Mouse (Mus musculus) forebrain, embryonic 16.5 days (tissue): ENCODE results near the gene Dytn. TPM values are rescaled to one million over a fixed set of nuclear protein-coding genes. Genes with fewer than 3 reads are reported as not detected.

Source experiments
- ATAC-seq: fragments of 200-750 bp; cut with Nextera tagmentation; 2 replicates; pipeline ENCODE4 v1.8.0; 2017; ENCODE audit warnings: mild to moderate bottlenecking, moderate library complexity
- H3K27ac ChIP-seq: fragments of 300-500 bp; sonication (generic); 2 replicates; pipeline ENCODE4 v1.5.1; 2014; ENCODE audit warnings: low read length, control low read depth
- H3K27me3 ChIP-seq: fragments of 300-500 bp; sonication (generic); replicated peaks from 2 replicates; pipeline ENCODE4 v1.6.1; 2014; ENCODE audit warnings: low read length; ENCODE audit not compliant: control insufficient read depth, insufficient read depth
- H3K36me3 ChIP-seq: fragments of 300-500 bp; sonication (generic); 2 replicates; pipeline ENCODE4 v1.6.1; 2014; ENCODE audit not compliant: control insufficient read depth, insufficient read depth
- H3K4me1 ChIP-seq: fragments of 300-500 bp; sonication (generic); replicated peaks from 2 replicates; pipeline ENCODE4 v1.6.1; 2014; ENCODE audit warnings: low read length; ENCODE audit not compliant: control insufficient read depth, insufficient read depth
- H3K4me2 ChIP-seq: fragments of 300-500 bp; sonication (generic); 2 replicates; pipeline ENCODE4 v1.6.1; 2014; ENCODE audit warnings: mild to moderate bottlenecking, low read length, control low read depth
- H3K4me3 ChIP-seq: fragments of 300-500 bp; sonication (generic); replicated peaks from 2 replicates; pipeline ENCODE4 v1.5.1; 2014; ENCODE audit warnings: mild to moderate bottlenecking, low read length, control low read depth
- H3K9ac ChIP-seq: fragments of 300-500 bp; sonication (generic); replicated peaks from 2 replicates; pipeline ENCODE4 v1.6.1; 2014; ENCODE audit warnings: low read depth, low read length, control low read depth
- H3K9me3 ChIP-seq: fragments of 300-500 bp; sonication (generic); 2 replicates; pipeline ENCODE4 v1.6.1; 2016; ENCODE audit warnings: low read length; ENCODE audit not compliant: control insufficient read depth
- WGBS: fragments of 180-500 bp; shearing (Covaris S2); extraction: QIAGEN DNeasy Blood & Tissue Kit; methylation state at CpG from one replicate; pipeline ENCODE4 v1.1.7; 2014; 5-methylcytosine and 5-hydroxymethylcytosine counted together
- polyA plus RNA-seq: library from polyadenylated mRNA; unstranded; fragments of >200 nt; fragmentation: Nextera tagmentation; extraction: Ambion mirVana; gene quantifications from 2 replicates; pipeline ENCODE4 v1.2.1, GENCODE M21; 2015

Dytn gene
- polyA plus RNA-seq, 1 experiment from 2014 or later: not detected

- H3K9me3 ChIP-seq: no peaks in the 10 kb centered on the region
- peak overlapping the region; percentile 10; the same call in 1 of the 2 replicates for H3K4me3 ChIP-seq
- H3K27me3 ChIP-seq: no peaks in the 10 kb centered on the region
- 0 out of 2 replicates have a peak, but pooled peaks cover 5% of the 10 kb centered on the region for H3K4me1 ChIP-seq
- no peak for ATAC-seq
- no peaks in the 10 kb centered on the region for H3K36me3 ChIP-seq
- no peak overlapping the region for H3K27ac ChIP-seq
- 3% methylated on average over 11 of the region's 11 CpGs for WGBS
- H3K4me2 ChIP-seq: peak overlapping the region; percentile 34
- no peak overlapping the region for H3K9ac ChIP-seq
Observed at GRCm38 (mm10) chr1:63614594-63614993, 72.1 kb downstream of the Dytn start.

- Histone ChIP-seq H3K4me2 (no peak overlapping the region), H3K9me3 (no peaks in the 10 kb centered on the region), H3K4me3 (no peak overlapping the region), H3K9ac (no peak overlapping the region), H3K27me3 (no peaks in the 10 kb centered on the region), H3K36me3 (no peaks in the 10 kb centered on the region), H3K27ac (no peak overlapping the region), H3K4me1 (0 out of 2 replicates have a peak, but pooled peaks cover 5% of the 10 kb centered on the region)
- WGBS: 91% methylated on average over 4 of the region's 4 CpGs
- no peak for ATAC-seq
Observed at GRCm38 (mm10) chr1:63609613-63610012, 77.1 kb downstream of the Dytn start.

- Histone ChIP-seq H3K9ac (no peak overlapping the region), H3K9me3 (no peaks in the 10 kb centered on the region), H3K27me3 (no peaks in the 10 kb centered on the region), H3K4me2 (no peak overlapping the region), H3K4me1 (no peaks in the 10 kb centered on the region), H3K36me3 (no peaks in the 10 kb centered on the region), H3K4me3 (no peak overlapping the region), H3K27ac (no peak overlapping the region)
- ATAC-seq: no peak
- WGBS: 64% methylated on average over 3 of the region's 3 CpGs
Observed at GRCm38 (mm10) chr1:63603870-63604500, 82.7 kb downstream of the Dytn start.

- no peak overlapping the region for H3K27ac ChIP-seq
- no peak overlapping the region for H3K4me3 ChIP-seq
- 0 out of 2 replicates have a peak, but pooled peaks cover 3% of the 10 kb centered on the region for H3K9me3 ChIP-seq
- WGBS: 64% methylated on average over 7 of the region's 7 CpGs
- H3K4me2 ChIP-seq: no peak overlapping the region
- ATAC-seq: no peak
- H3K36me3 ChIP-seq: no peaks in the 10 kb centered on the region
- no peaks in the 10 kb centered on the region; the same call in 1 of the 2 replicates for H3K4me1 ChIP-seq
- H3K9ac ChIP-seq: no peak overlapping the region
- H3K27me3 ChIP-seq: no peaks in the 10 kb centered on the region
Observed at GRCm38 (mm10) chr1:63586869-63587268, 99.9 kb downstream of the Dytn start.

- peak; percentile 49 for ATAC-seq
- 60% methylated on average over 8 of the region's 8 CpGs for WGBS
- peak overlapping the region; percentile 43; the same call in 1 of the 2 replicates for H3K27ac ChIP-seq
Observed at GRCm38 (mm10) chr1:63579153-63579552, 107.6 kb downstream of the Dytn start.

GRCm38 (mm10) chr1:63576803-63577202 is 109.9 kb downstream of the Dytn start:
- H3K4me3 ChIP-seq: no peak overlapping the region
- no peak for ATAC-seq
- no peak overlapping the region for H3K9ac ChIP-seq
- peaks cover 22% of the 10 kb centered on the region for H3K4me1 ChIP-seq
- H3K27ac ChIP-seq: no peak overlapping the region
- no peaks in the 10 kb centered on the region for H3K9me3 ChIP-seq
- H3K4me2 ChIP-seq: no peak overlapping the region
- no peaks in the 10 kb centered on the region for H3K36me3 ChIP-seq
- H3K27me3 ChIP-seq: no peaks in the 10 kb centered on the region
- WGBS: 7% methylated on average over 5 of the region's 5 CpGs

More at GRCm38 (mm10) chr1:63579153-63579552, 107.6 kb downstream of the Dytn start:
- H3K27me3 ChIP-seq: no peaks in the 10 kb centered on the region
- H3K36me3 ChIP-seq: no peaks in the 10 kb centered on the region
- H3K9ac ChIP-seq: no peak overlapping the region
- H3K4me3 ChIP-seq: no peak overlapping the region
- H3K4me1 ChIP-seq: peaks cover under 1% of the 10 kb centered on the region; the same call in 1 of the 2 replicates
- no peak overlapping the region for H3K4me2 ChIP-seq
- H3K9me3 ChIP-seq: no peaks in the 10 kb centered on the region

- 46% methylated on average over 12 of the region's 12 CpGs for WGBS
- Histone ChIP-seq H3K36me3 (no peaks in the 10 kb centered on the region), H3K4me2 (no peak overlapping the region), H3K4me3 (no peak overlapping the region), H3K9me3 (no peaks in the 10 kb centered on the region), H3K4me1 (peaks cover 25% of the 10 kb centered on the region), H3K27me3 (no peaks in the 10 kb centered on the region), H3K27ac (no peak overlapping the region), H3K9ac (no peak overlapping the region)
- ATAC-seq: peak; percentile 29
Observed at GRCm38 (mm10) chr1:63573864-63574611, 112.7 kb downstream of the Dytn start.

GRCm38 (mm10) chr1:63573432-63573831 is 113.3 kb downstream of the Dytn start:
- peaks cover 25% of the 10 kb centered on the region for H3K4me1 ChIP-seq
- H3K27ac ChIP-seq: no peak overlapping the region
- ATAC-seq: peak; percentile 76
- no peaks in the 10 kb centered on the region for H3K9me3 ChIP-seq
- WGBS: 5% methylated on average over 6 of the region's 6 CpGs
- H3K4me3 ChIP-seq: no peak overlapping the region
- H3K9ac ChIP-seq: no peak overlapping the region
- no peaks in the 10 kb centered on the region for H3K36me3 ChIP-seq
- H3K27me3 ChIP-seq: no peaks in the 10 kb centered on the region
- no peak overlapping the region for H3K4me2 ChIP-seq
